Mouse (Mus musculus): ENCODE results near the gene Tmeff2. TPM values are rescaled to one million over a fixed set of nuclear protein-coding genes. Genes with fewer than 3 reads are reported as not detected.

Gene Tmeff2
- polyA plus RNA-seq, 1 experiment from 2014 or later, result 30.3 TPM

GRCm38 (mm10) chr1:51125671-51126424 lies 225.4 kb downstream of the Tmeff2 start:
- peak overlapping the region; percentile 45; the same call in 1 of the 2 replicates for H3K27ac ChIP-seq (replicated peaks)
- ATAC-seq (replicated peaks), result peak; percentile 88
- 17% methylated on average over 10 of the region's 10 CpGs for WGBS

GRCm38 (mm10) chr1:51126425-51126765 lies 225.9 kb downstream of the Tmeff2 start:
- no peak overlapping the region; the same call in 1 of the 2 replicates for H3K27ac ChIP-seq (replicated peaks)
- peaks cover 16% of the 10 kb centered on the region for H3K4me1 ChIP-seq
- no peak overlapping the region for H3K9ac ChIP-seq (replicated peaks)
- H3K36me3 ChIP-seq, result no peaks in the 10 kb centered on the region
- no peaks in the 10 kb centered on the region for H3K9me3 ChIP-seq
- no peaks in the 10 kb centered on the region for H3K27me3 ChIP-seq
- H3K4me2 ChIP-seq (replicated peaks), result no peak overlapping the region
- no peak overlapping the region for H3K4me3 ChIP-seq
- whole genome bisulfite sequencing, result 32% methylated on average over 5 of the region's 5 CpGs
- ATAC-seq (replicated peaks), result peak; percentile 60

More at GRCm38 (mm10) chr1:51125671-51126424, 225.4 kb downstream of the Tmeff2 start:
- Histone ChIP-seq H3K4me2 (replicated peaks) (no peak overlapping the region; the same call in 1 of the 2 replicates), H3K4me3 (no peak overlapping the region), H3K9me3 (no peaks in the 10 kb centered on the region), H3K4me1 (peaks cover 16% of the 10 kb centered on the region), H3K36me3 (no peaks in the 10 kb centered on the region), H3K9ac (replicated peaks) (no peak overlapping the region), H3K27me3 (no peaks in the 10 kb centered on the region)

- Histone ChIP-seq H3K4me2 (replicated peaks) (no peak overlapping the region), H3K4me3 (no peak overlapping the region), H3K27ac (replicated peaks) (no peak overlapping the region), H3K4me1 (no peaks in the 10 kb centered on the region), H3K36me3 (no peaks in the 10 kb centered on the region), H3K27me3 (no peaks in the 10 kb centered on the region), H3K9me3 (no peaks in the 10 kb centered on the region), H3K9ac (replicated peaks) (no peak overlapping the region)
- 83% methylated on average over 2 of the region's 2 CpGs for WGBS
- ATAC-seq (replicated peaks), result no peak
Observed at GRCm38 (mm10) chr1:51136792-51137191, 236.3 kb downstream of the Tmeff2 start.

- ATAC-seq (replicated peaks), result no peak
- H3K27ac ChIP-seq (replicated peaks), result no peak overlapping the region
- no peaks in the 10 kb centered on the region for H3K27me3 ChIP-seq
- WGBS, result 85% methylated on average over 10 of the region's 10 CpGs
- no peak overlapping the region for H3K4me3 ChIP-seq
- H3K36me3 ChIP-seq, result no peaks in the 10 kb centered on the region
- no peaks in the 10 kb centered on the region for H3K4me1 ChIP-seq
- no peak overlapping the region for H3K9ac ChIP-seq (replicated peaks)
- H3K9me3 ChIP-seq, result no peaks in the 10 kb centered on the region
- no peak overlapping the region for H3K4me2 ChIP-seq (replicated peaks)
Observed at GRCm38 (mm10) chr1:51139605-51140004, 239.2 kb downstream of the Tmeff2 start.

GRCm38 (mm10) chr1:51141381-51141780 lies 240.9 kb downstream of the Tmeff2 start:
- Histone ChIP-seq H3K27me3 (no peaks in the 10 kb centered on the region), H3K9me3 (no peaks in the 10 kb centered on the region), H3K4me1 (no peaks in the 10 kb centered on the region), H3K9ac (replicated peaks) (no peak overlapping the region), H3K4me3 (no peak overlapping the region), H3K27ac (replicated peaks) (no peak overlapping the region), H3K36me3 (no peaks in the 10 kb centered on the region), H3K4me2 (replicated peaks) (no peak overlapping the region)
- no peak for ATAC-seq (replicated peaks)
- 93% methylated on average over 1 of the region's 1 CpGs for WGBS

- no peaks in the 10 kb centered on the region for H3K36me3 ChIP-seq
- 97% methylated on average over 3 of the region's 3 CpGs for WGBS
- no peaks in the 10 kb centered on the region for H3K4me1 ChIP-seq
- no peak overlapping the region for H3K4me2 ChIP-seq (replicated peaks)
- H3K27me3 ChIP-seq, result no peaks in the 10 kb centered on the region
- ATAC-seq (replicated peaks), result no peak
- H3K27ac ChIP-seq (replicated peaks), result no peak overlapping the region
- no peak overlapping the region for H3K4me3 ChIP-seq
- no peak overlapping the region for H3K9ac ChIP-seq (replicated peaks)
- no peaks in the 10 kb centered on the region for H3K9me3 ChIP-seq
Observed at GRCm38 (mm10) chr1:51142729-51143128, 242.3 kb downstream of the Tmeff2 start.

GRCm38 (mm10) chr1:51145693-51146092 lies 245.2 kb downstream of the Tmeff2 start:
- WGBS, result 86% methylated on average over 4 of the region's 4 CpGs
- H3K4me3 ChIP-seq, result no peak overlapping the region
- no peak overlapping the region for H3K9ac ChIP-seq (replicated peaks)
- no peak overlapping the region for H3K4me2 ChIP-seq (replicated peaks)
- no peaks in the 10 kb centered on the region for H3K4me1 ChIP-seq
- no peaks in the 10 kb centered on the region for H3K36me3 ChIP-seq
- H3K27ac ChIP-seq (replicated peaks), result no peak overlapping the region
- no peaks in the 10 kb centered on the region for H3K9me3 ChIP-seq
- ATAC-seq (replicated peaks), result no peak
- H3K27me3 ChIP-seq, result no peaks in the 10 kb centered on the region

- Histone ChIP-seq H3K36me3 (no peaks in the 10 kb centered on the region), H3K27me3 (no peaks in the 10 kb centered on the region), H3K9me3 (no peaks in the 10 kb centered on the region), H3K4me3 (no peak overlapping the region), H3K27ac (replicated peaks) (no peak overlapping the region), H3K4me1 (no peaks in the 10 kb centered on the region), H3K4me2 (replicated peaks) (no peak overlapping the region), H3K9ac (replicated peaks) (no peak overlapping the region)
- 76% methylated on average over 9 of the region's 9 CpGs for WGBS
- no peak for ATAC-seq (replicated peaks)
Observed at GRCm38 (mm10) chr1:51148481-51149137, 248.2 kb downstream of the Tmeff2 start.

GRCm38 (mm10) chr1:51149488-51149887 lies 249.0 kb downstream of the Tmeff2 start:
- H3K4me1 ChIP-seq, result no peaks in the 10 kb centered on the region
- 65% methylated on average over 4 of the region's 4 CpGs for WGBS
- no peak for ATAC-seq (replicated peaks)
- H3K4me3 ChIP-seq, result no peak overlapping the region
- no peak overlapping the region for H3K9ac ChIP-seq (replicated peaks)
- no peak overlapping the region for H3K4me2 ChIP-seq (replicated peaks)
- H3K27me3 ChIP-seq, result no peaks in the 10 kb centered on the region
- no peak overlapping the region for H3K27ac ChIP-seq (replicated peaks)
- no peaks in the 10 kb centered on the region for H3K9me3 ChIP-seq
- H3K36me3 ChIP-seq, result no peaks in the 10 kb centered on the region

GRCm38 (mm10) chr1:51149890-51150289 lies 249.4 kb downstream of the Tmeff2 start:
- 90% methylated on average over 1 of the region's 1 CpGs for WGBS
- no peak for ATAC-seq (replicated peaks)

GRCm38 (mm10) chr1:51152017-51152416 lies 251.6 kb downstream of the Tmeff2 start:
- Histone ChIP-seq H3K4me3 (no peak overlapping the region), H3K4me1 (no peaks in the 10 kb centered on the region), H3K9me3 (no peaks in the 10 kb centered on the region), H3K9ac (replicated peaks) (no peak overlapping the region), H3K36me3 (no peaks in the 10 kb centered on the region), H3K27ac (replicated peaks) (no peak overlapping the region), H3K4me2 (replicated peaks) (no peak overlapping the region), H3K27me3 (no peaks in the 10 kb centered on the region)
- ATAC-seq (replicated peaks), result no peak
- 45% methylated on average over 2 of the region's 2 CpGs for WGBS

More at GRCm38 (mm10) chr1:51149890-51150289, 249.4 kb downstream of the Tmeff2 start:
- no peaks in the 10 kb centered on the region for H3K4me1 ChIP-seq
- no peaks in the 10 kb centered on the region for H3K27me3 ChIP-seq
- no peaks in the 10 kb centered on the region for H3K9me3 ChIP-seq
- no peaks in the 10 kb centered on the region for H3K36me3 ChIP-seq
- H3K4me2 ChIP-seq (replicated peaks), result no peak overlapping the region
- no peak overlapping the region for H3K4me3 ChIP-seq
- no peak overlapping the region for H3K9ac ChIP-seq (replicated peaks)
- H3K27ac ChIP-seq (replicated peaks), result no peak overlapping the region

GRCm38 (mm10) chr1:51152856-51153255 lies 252.4 kb downstream of the Tmeff2 start:
- H3K9me3 ChIP-seq, result no peaks in the 10 kb centered on the region
- no peak overlapping the region for H3K9ac ChIP-seq (replicated peaks)
- WGBS, result 36% methylated on average over 5 of the region's 5 CpGs
- no peak overlapping the region for H3K4me3 ChIP-seq
- H3K4me1 ChIP-seq, result no peaks in the 10 kb centered on the region
- no peaks in the 10 kb centered on the region for H3K36me3 ChIP-seq
- no peak overlapping the region for H3K27ac ChIP-seq (replicated peaks)
- no peaks in the 10 kb centered on the region for H3K27me3 ChIP-seq
- no peak for ATAC-seq (replicated peaks)
- H3K4me2 ChIP-seq (replicated peaks), result no peak overlapping the region
